Mouse (Mus musculus): ENCODE results near the gene Slc35g1. TPM values are rescaled to one million over a fixed set of nuclear protein-coding genes. Genes with fewer than 3 reads are reported as not detected.

Slc35g1 gene
- polyA plus RNA-seq, 1 experiment from 2014 or later, result 3.4 TPM

DNA sequence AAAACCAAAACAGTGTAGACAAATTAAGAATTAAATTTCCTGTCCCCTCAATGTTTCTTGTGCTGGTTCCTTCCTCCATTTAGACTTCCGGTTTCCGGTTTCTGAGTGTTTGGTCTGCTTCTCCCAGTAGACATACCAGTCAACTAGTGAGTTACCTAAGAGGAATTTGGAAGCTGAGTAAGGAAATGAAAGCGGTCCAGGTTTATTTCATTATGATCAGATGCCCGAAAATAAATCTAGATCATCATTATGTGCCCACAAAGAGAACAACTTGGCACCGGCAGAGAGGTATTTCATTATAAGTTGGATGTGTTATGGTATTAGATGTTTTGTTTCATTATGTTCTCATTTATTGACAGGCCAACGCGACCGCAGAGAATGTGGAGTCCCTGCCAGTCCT is 34.7 kb downstream of the Slc35g1 start:
- ATAC-seq (ENCODE audit: low read depth), result no peak
- H3K27ac ChIP-seq (ENCODE audit: low read length), result no peak overlapping the region
- no peak overlapping the region for H3K4me3 ChIP-seq (ENCODE audit: low read depth, low read length)
- H3K9ac ChIP-seq (ENCODE audit: low read depth, low read length), result no peak overlapping the region
- no peaks in the 10 kb centered on the region for H3K36me3 ChIP-seq (ENCODE audit: control insufficient read depth, insufficient read depth)
- H3K9me3 ChIP-seq (replicated peaks; ENCODE audit: control insufficient read depth, low read length), result no peaks in the 10 kb centered on the region
- no peaks in the 10 kb centered on the region for H3K27me3 ChIP-seq (ENCODE audit: control insufficient read depth, insufficient read depth, low read depth, low read length)
- no peaks in the 10 kb centered on the region for H3K4me1 ChIP-seq (ENCODE audit: control insufficient read depth, low read depth, low read length)
- WGBS (ENCODE audit: insufficient replicate concordance), result 73% methylated on average over 8 of the region's 8 CpGs
- no peak overlapping the region for H3K4me2 ChIP-seq (ENCODE audit: low read depth, low read length)

DNA sequence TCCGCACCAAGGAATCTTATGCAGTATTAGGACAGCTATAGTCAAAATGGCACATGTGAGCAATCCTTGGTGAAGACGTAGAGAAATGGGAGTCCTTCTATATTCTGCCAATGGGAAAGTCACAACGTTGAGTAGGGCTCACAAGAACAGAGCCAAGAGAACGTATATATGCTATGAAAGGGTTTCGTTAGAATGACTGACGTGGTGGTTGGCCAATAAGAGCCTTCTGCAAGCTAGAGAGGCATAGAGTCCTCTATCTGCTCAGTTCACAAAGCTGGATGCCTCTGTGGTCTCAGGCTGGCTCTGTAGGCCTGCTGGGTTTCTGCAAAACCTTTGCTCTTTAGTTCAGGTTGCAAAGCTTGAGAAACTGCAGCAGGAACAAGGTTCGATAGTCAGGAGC is 35.5 kb downstream of the Slc35g1 start:
- WGBS (ENCODE audit: insufficient replicate concordance), result 66% methylated on average over 7 of the region's 7 CpGs
- H3K9ac ChIP-seq (ENCODE audit: low read depth, low read length), result no peak overlapping the region
- no peaks in the 10 kb centered on the region for H3K27me3 ChIP-seq (ENCODE audit: control insufficient read depth, insufficient read depth, low read depth, low read length)
- H3K4me3 ChIP-seq (ENCODE audit: low read depth, low read length), result no peak overlapping the region
- no peaks in the 10 kb centered on the region for H3K4me1 ChIP-seq (ENCODE audit: control insufficient read depth, low read depth, low read length)
- no peak overlapping the region for H3K27ac ChIP-seq (ENCODE audit: low read length)
- ATAC-seq (ENCODE audit: low read depth), result no peak
- no peaks in the 10 kb centered on the region for H3K9me3 ChIP-seq (replicated peaks; ENCODE audit: control insufficient read depth, low read length)
- no peaks in the 10 kb centered on the region for H3K36me3 ChIP-seq (ENCODE audit: control insufficient read depth, insufficient read depth)
- no peak overlapping the region for H3K4me2 ChIP-seq (ENCODE audit: low read depth, low read length)

DNA sequence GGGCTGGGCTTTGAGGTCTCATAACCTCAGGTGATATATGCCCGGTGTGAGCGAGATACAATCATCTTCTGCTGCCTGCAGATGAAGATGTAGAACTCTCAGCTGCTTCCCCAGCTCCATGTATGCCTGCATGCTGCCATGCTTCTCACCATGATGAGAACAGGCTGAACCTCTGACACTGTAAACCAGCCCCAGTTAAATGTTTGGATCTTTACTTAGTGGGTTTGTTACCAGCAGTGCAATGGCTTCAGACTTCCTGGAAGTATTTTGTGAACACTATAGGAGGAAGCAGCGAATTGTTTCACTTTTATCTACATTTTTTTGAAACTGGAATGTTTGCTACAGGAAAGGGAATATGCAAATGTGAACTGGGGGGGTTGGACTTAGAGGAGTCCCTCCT is 36.2 kb downstream of the Slc35g1 start:
- no peak for ATAC-seq (ENCODE audit: low read depth)
- H3K27me3 ChIP-seq (ENCODE audit: control insufficient read depth, insufficient read depth, low read depth, low read length), result no peaks in the 10 kb centered on the region
- H3K4me3 ChIP-seq (ENCODE audit: low read depth, low read length), result no peak overlapping the region
- H3K36me3 ChIP-seq (ENCODE audit: control insufficient read depth, insufficient read depth), result no peaks in the 10 kb centered on the region
- no peak overlapping the region for H3K4me2 ChIP-seq (ENCODE audit: low read depth, low read length)
- no peaks in the 10 kb centered on the region for H3K9me3 ChIP-seq (replicated peaks; ENCODE audit: control insufficient read depth, low read length)
- no peaks in the 10 kb centered on the region for H3K4me1 ChIP-seq (ENCODE audit: control insufficient read depth, low read depth, low read length)
- no peak overlapping the region for H3K27ac ChIP-seq (ENCODE audit: low read length)
- H3K9ac ChIP-seq (ENCODE audit: low read depth, low read length), result no peak overlapping the region
- WGBS (ENCODE audit: insufficient replicate concordance), result 58% methylated on average over 3 of the region's 3 CpGs

DNA sequence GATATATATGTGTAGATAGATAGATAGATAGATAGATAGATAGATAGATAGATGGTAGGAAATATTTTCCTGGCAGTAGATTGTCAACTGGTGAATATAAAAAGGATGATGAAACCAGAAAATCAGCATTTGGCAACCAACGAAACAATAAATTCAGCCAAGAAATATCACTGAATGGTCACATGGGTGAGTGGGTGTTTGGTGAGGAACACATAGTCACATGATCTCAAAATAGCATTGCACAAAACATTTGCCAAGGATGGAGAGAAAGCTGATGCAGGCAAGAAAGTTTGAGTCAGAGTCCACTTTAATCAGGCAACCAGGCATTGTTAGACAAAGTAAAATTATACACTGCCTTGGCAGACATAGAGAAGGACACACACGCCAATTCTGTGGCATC is 37.6 kb downstream of the Slc35g1 start:
- no peak for ATAC-seq (ENCODE audit: low read depth)
- 72% methylated on average over 2 of the region's 2 CpGs for WGBS (ENCODE audit: insufficient replicate concordance)
- Histone ChIP-seq H3K27ac (ENCODE audit: low read length) (no peak overlapping the region), H3K4me2 (ENCODE audit: low read depth, low read length) (no peak overlapping the region), H3K4me3 (ENCODE audit: low read depth, low read length) (no peak overlapping the region), H3K4me1 (ENCODE audit: control insufficient read depth, low read depth, low read length) (no peaks in the 10 kb centered on the region), H3K27me3 (ENCODE audit: control insufficient read depth, insufficient read depth, low read depth, low read length) (no peaks in the 10 kb centered on the region), H3K9me3 (replicated peaks; ENCODE audit: control insufficient read depth, low read length) (no peaks in the 10 kb centered on the region), H3K36me3 (ENCODE audit: control insufficient read depth, insufficient read depth) (no peaks in the 10 kb centered on the region), H3K9ac (ENCODE audit: low read depth, low read length) (no peak overlapping the region)

DNA sequence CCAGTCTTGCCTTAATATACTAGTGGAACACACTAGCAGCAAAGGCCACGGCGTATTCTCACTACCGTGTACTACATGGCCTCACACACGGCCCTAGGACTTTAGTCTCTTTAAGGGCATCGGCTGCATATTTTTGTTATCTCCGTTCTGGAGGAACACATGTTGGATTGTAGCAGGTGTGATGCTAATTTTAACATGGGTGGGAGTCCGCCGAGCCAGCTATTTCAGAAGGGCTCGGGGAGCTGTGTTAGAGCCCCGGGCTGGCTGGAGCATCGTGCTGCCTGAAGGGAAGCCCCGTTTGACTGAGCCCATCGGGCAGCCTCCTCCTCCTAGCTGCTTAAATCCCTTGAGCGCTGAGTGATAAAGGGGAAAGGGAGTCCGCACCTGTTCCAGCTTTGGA is 39.4 kb downstream of the Slc35g1 start:
- no peak for ATAC-seq (ENCODE audit: low read depth)
- no peak overlapping the region for H3K27ac ChIP-seq (ENCODE audit: low read length)
- WGBS (ENCODE audit: insufficient replicate concordance), result 78% methylated on average over 15 of the region's 15 CpGs
- H3K4me1 ChIP-seq (ENCODE audit: control insufficient read depth, low read depth, low read length), result no peaks in the 10 kb centered on the region
- no peaks in the 10 kb centered on the region for H3K36me3 ChIP-seq (ENCODE audit: control insufficient read depth, insufficient read depth)
- H3K27me3 ChIP-seq (ENCODE audit: control insufficient read depth, insufficient read depth, low read depth, low read length), result no peaks in the 10 kb centered on the region
- no peaks in the 10 kb centered on the region for H3K9me3 ChIP-seq (replicated peaks; ENCODE audit: control insufficient read depth, low read length)
- no peak overlapping the region for H3K4me3 ChIP-seq (ENCODE audit: low read depth, low read length)
- H3K9ac ChIP-seq (ENCODE audit: low read depth, low read length), result no peak overlapping the region
- H3K4me2 ChIP-seq (ENCODE audit: low read depth, low read length), result no peak overlapping the region

DNA sequence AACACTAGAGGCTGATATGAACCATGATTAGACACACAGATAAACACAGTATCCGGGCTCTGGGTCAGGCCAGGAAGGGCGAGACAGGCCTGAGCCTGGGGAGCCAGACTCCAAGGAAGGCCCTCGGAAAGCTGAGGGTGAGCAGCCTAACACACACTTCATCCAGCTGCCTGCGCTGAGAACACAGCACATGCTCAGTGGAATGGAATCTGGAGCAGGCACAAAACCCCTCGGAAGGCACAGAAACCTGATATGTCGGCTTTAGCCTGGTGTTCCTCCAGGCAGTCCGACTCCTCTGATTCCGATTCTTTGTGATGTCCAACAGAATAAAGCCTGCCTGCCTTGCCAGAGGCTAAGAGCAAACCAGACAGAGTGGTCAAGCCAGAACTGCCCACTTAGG is 46.1 kb downstream of the Slc35g1 start:
- H3K27me3 ChIP-seq (ENCODE audit: control insufficient read depth, insufficient read depth, low read depth, low read length), result no peaks in the 10 kb centered on the region
- H3K27ac ChIP-seq (ENCODE audit: low read length), result no peak overlapping the region
- no peak overlapping the region for H3K4me3 ChIP-seq (ENCODE audit: low read depth, low read length)
- no peak for ATAC-seq (ENCODE audit: low read depth)
- no peaks in the 10 kb centered on the region for H3K4me1 ChIP-seq (ENCODE audit: control insufficient read depth, low read depth, low read length)
- 63% methylated on average over 8 of the region's 8 CpGs for WGBS (ENCODE audit: insufficient replicate concordance)
- no peaks in the 10 kb centered on the region for H3K9me3 ChIP-seq (replicated peaks; ENCODE audit: control insufficient read depth, low read length)
- H3K4me2 ChIP-seq (ENCODE audit: low read depth, low read length), result no peak overlapping the region
- H3K9ac ChIP-seq (ENCODE audit: low read depth, low read length), result no peak overlapping the region
- no peaks in the 10 kb centered on the region for H3K36me3 ChIP-seq (ENCODE audit: control insufficient read depth, insufficient read depth)

DNA sequence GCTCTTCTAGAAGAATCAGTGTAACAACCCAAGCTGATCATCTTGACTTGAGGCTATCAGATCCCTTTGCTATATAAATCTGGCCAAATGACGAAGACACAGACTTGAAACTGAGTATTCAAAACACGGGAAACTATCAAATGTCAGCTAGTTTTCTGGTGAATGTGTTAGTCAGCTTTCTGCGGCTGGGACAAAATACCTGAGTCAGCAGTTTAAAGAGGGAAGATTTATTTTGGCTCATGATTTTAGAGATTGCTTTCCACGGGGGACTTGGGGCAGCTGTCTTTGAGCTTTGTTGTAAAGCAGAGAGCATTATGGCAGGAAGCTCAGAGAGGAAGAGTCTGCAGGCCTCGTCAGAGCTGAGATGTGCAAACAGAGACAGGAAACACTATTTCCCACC is 50.0 kb downstream of the Slc35g1 start:
- H3K4me1 ChIP-seq (ENCODE audit: control insufficient read depth, low read depth, low read length), result no peaks in the 10 kb centered on the region
- H3K36me3 ChIP-seq (ENCODE audit: control insufficient read depth, insufficient read depth), result no peaks in the 10 kb centered on the region
- ATAC-seq (ENCODE audit: low read depth), result no peak
- 42% methylated on average over 5 of the region's 5 CpGs for WGBS (ENCODE audit: insufficient replicate concordance)
- H3K27me3 ChIP-seq (ENCODE audit: control insufficient read depth, insufficient read depth, low read depth, low read length), result no peaks in the 10 kb centered on the region
- no peak overlapping the region for H3K9ac ChIP-seq (ENCODE audit: low read depth, low read length)
- H3K27ac ChIP-seq (ENCODE audit: low read length), result no peak overlapping the region
- no peaks in the 10 kb centered on the region for H3K9me3 ChIP-seq (replicated peaks; ENCODE audit: control insufficient read depth, low read length)
- no peak overlapping the region for H3K4me3 ChIP-seq (ENCODE audit: low read depth, low read length)
- H3K4me2 ChIP-seq (ENCODE audit: low read depth, low read length), result no peak overlapping the region

Other genes with a start within 250 kb of the Slc35g1 start
- gene Fra10ac1, start 171.8 kb upstream of the Slc35g1 start, polyA plus RNA-seq (2015; fragmentation: Nextera tagmentation; extraction: Ambion mirVana), result 9.9 and 12.2 TPM in 2 replicates
- gene Lgi1, start 131.4 kb upstream of the Slc35g1 start, polyA plus RNA-seq (2015; fragmentation: Nextera tagmentation; extraction: Ambion mirVana), result 0.08 TPM in 1 of 2 replicates, not detected in the other
- 0.36 and 0.68 TPM in 2 replicates for gene Plce1, start 85.1 kb downstream of the Slc35g1 start, polyA plus RNA-seq (2015; fragmentation: Nextera tagmentation; extraction: Ambion mirVana)